Mouse (Mus musculus) limb, embryonic 15.5 days (tissue): ENCODE measurements around the gene Hcn1. TPM values are rescaled to one million over a fixed set of nuclear protein-coding genes. Genes with fewer than 3 reads are reported as not detected.
A peak's percentile ranks its signal among the peaks of the same experiment; 100 is the strongest.

Source experiments
- ATAC-seq: fragments of 200-750 bp; cut with Nextera tagmentation; 2 replicates; pipeline ENCODE4 v1.8.0; 2017; ENCODE audit warnings: low read depth, moderate TSS enrichment; ENCODE audit not compliant: insufficient number of reproducible peaks, low FRiP score, low TSS enrichment
- H3K27ac ChIP-seq: fragments of 300-500 bp; sonication (generic); 2 replicates; pipeline ENCODE4 v1.5.1; 2015; ENCODE audit warnings: moderate library complexity, mild to moderate bottlenecking, inconsistent platforms
- H3K27me3 ChIP-seq: fragments of 300-500 bp; sonication (generic); 2 replicates; pipeline ENCODE4 v1.6.1; 2015; ENCODE audit warnings: inconsistent platforms
- H3K36me3 ChIP-seq: fragments of 300-500 bp; sonication (generic); 2 replicates; pipeline ENCODE4 v1.6.1; 2015; ENCODE audit warnings: inconsistent platforms
- H3K4me1 ChIP-seq: fragments of 300-500 bp; sonication (generic); 2 replicates; pipeline ENCODE4 v1.6.1; 2015; ENCODE audit warnings: inconsistent platforms
- H3K4me2 ChIP-seq: fragments of 300-500 bp; sonication (generic); 2 replicates; pipeline ENCODE4 v1.6.1; 2015; ENCODE audit warnings: mild to moderate bottlenecking, inconsistent platforms
- H3K4me3 ChIP-seq: fragments of 300-500 bp; sonication (generic); 2 replicates; pipeline ENCODE4 v1.5.1; 2015; ENCODE audit warnings: mild to moderate bottlenecking, inconsistent platforms
- H3K9ac ChIP-seq: fragments of 300-500 bp; sonication (generic); 2 replicates; pipeline ENCODE4 v1.6.1; 2015; ENCODE audit warnings: inconsistent platforms
- H3K9me3 ChIP-seq: fragments of 300-500 bp; sonication (generic); 2 replicates; pipeline ENCODE4 v1.6.1; 2016; ENCODE audit warnings: inconsistent platforms
- WGBS: fragments of 180-500 bp; shearing (Covaris S2); methylation state at CpG from one replicate; pipeline ENCODE4 v1.1.7; 2015; 5-methylcytosine and 5-hydroxymethylcytosine counted together
- polyA plus RNA-seq: library from polyadenylated mRNA; unstranded; fragments of >200 nt; fragmentation: Nextera tagmentation; extraction: Ambion mirVana; gene quantifications from 2 replicates; pipeline ENCODE4 v1.2.1, GENCODE M21; 2015

The Hcn1 gene
- polyA plus RNA-seq: 0.06 and 0.13 TPM in 2 replicates

DNA sequence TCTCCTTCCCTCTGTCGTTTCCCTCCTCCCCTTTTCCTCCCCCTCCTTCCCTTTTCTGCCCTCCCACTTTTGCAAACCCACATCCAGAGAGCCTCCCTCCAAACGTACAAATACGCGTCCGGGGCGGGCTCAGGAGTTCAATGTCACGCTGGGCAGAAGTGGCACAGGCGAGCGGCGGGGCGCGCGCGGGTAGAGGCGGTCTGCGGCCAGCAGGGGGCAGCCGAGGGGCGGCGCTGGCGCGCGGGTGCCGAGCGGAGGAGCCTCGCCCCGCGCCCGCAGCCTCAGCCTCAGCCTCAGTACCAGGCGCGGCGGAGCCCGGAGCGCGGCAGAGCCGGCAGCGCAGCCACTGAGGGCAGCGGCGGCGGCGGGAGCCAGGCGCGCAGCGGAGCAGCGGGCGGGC, at the start of gene Hcn1:
Gene Hcn1 (plus strand): TSS at position 140 of the 400 bp plus-strand sequence.
- 0 out of 2 replicates have a peak within 1 kb of the TSS, but pooled peaks have one; percentile 26 for H3K9ac ChIP-seq
- peak within 1 kb of the TSS; percentile 54 for H3K4me3 ChIP-seq
- peaks cover 9% of the 10 kb centered on the region for H3K4me1 ChIP-seq
- peak; percentile 76 for ATAC-seq
- peak within 1 kb of the TSS; percentile 98 for H3K4me2 ChIP-seq
- H3K27ac ChIP-seq: no peak within 1 kb of the TSS
- no peaks in the 10 kb centered on the region for H3K9me3 ChIP-seq
- peaks cover 26% of the 10 kb centered on the region for H3K27me3 ChIP-seq
- H3K36me3 ChIP-seq: no peaks in the 10 kb centered on the region
- under 1% methylated on average over 45 of the region's 45 CpGs for WGBS

DNA sequence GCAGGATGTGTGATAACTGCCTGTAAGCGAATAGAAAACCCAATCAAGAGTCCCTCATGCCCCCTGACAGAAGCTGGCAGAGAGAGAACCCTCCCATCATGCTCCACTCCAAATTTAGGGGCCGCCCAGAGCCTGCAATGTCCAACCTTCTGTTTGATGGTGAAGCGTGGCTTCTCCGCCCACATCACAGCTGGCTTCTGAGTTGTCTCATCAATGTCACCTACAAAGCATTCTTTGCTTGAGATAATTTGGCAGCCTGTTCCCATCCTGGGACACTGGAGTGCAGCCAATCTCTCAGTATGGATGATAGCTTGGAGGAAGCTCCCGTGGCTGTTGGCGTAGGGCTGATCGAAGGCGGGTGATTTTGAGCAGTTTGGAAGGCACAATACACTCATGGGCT, 34.9 kb upstream of the Hcn1 start:
- 79% methylated on average over 8 of the region's 8 CpGs for WGBS
- H3K27ac ChIP-seq: no peak overlapping the region
- ATAC-seq: no peak
- no peaks in the 10 kb centered on the region for H3K4me1 ChIP-seq
- no peaks in the 10 kb centered on the region for H3K27me3 ChIP-seq
- H3K36me3 ChIP-seq: no peaks in the 10 kb centered on the region
- no peak overlapping the region for H3K4me3 ChIP-seq
- no peak overlapping the region for H3K4me2 ChIP-seq
- no peaks in the 10 kb centered on the region for H3K9me3 ChIP-seq
- no peak overlapping the region for H3K9ac ChIP-seq

GRCm38 (mm10) chr13:117571747-117572146, 30.4 kb upstream of the Hcn1 start:
- Histone ChIP-seq H3K9ac (no peak overlapping the region), H3K9me3 (no peaks in the 10 kb centered on the region), H3K36me3 (no peaks in the 10 kb centered on the region), H3K4me1 (no peaks in the 10 kb centered on the region), H3K4me3 (no peak overlapping the region), H3K4me2 (no peak overlapping the region), H3K27ac (no peak overlapping the region), H3K27me3 (no peaks in the 10 kb centered on the region)
- 42% methylated on average over 3 of the region's 3 CpGs for WGBS
- ATAC-seq: no peak

- 74% methylated on average over 10 of the region's 10 CpGs for WGBS
- Histone ChIP-seq H3K27ac (no peak overlapping the region), H3K4me1 (no peaks in the 10 kb centered on the region), H3K36me3 (no peaks in the 10 kb centered on the region), H3K4me2 (no peak overlapping the region), H3K4me3 (no peak overlapping the region), H3K9me3 (no peaks in the 10 kb centered on the region), H3K9ac (no peak overlapping the region), H3K27me3 (no peaks in the 10 kb centered on the region)
- ATAC-seq: no peak
Observed at GRCm38 (mm10) chr13:117594494-117595182, 7.5 kb upstream of the Hcn1 start.

DNA sequence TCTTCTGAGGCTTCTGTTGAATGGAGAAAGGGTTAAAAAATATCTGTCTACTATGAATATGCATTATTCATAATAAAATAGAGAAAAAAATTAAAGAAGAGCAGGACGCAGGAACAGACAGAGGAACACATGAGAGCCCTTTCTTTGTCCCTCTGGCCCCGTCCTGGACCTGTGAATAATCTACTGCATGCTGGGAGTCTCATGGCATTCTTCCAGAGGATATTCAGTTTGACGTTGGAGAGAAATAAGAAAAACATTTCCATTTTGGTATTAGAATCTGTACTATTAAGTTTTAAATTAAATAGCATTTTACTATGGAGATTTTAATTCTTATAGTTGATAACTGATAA, 7.0 kb upstream of the Hcn1 start:
- H3K4me3 ChIP-seq: no peak overlapping the region
- no peak overlapping the region for H3K27ac ChIP-seq
- ATAC-seq: no peak
- H3K36me3 ChIP-seq: no peaks in the 10 kb centered on the region
- H3K27me3 ChIP-seq: no peaks in the 10 kb centered on the region
- no peaks in the 10 kb centered on the region for H3K9me3 ChIP-seq
- no peak overlapping the region for H3K4me2 ChIP-seq
- WGBS: 48% methylated on average over 3 of the region's 3 CpGs
- H3K4me1 ChIP-seq: no peaks in the 10 kb centered on the region
- no peak overlapping the region for H3K9ac ChIP-seq

- WGBS: 52% methylated on average over 9 of the region's 9 CpGs
Observed at GRCm38 (mm10) chr13:117601331-117601965, 672 bp upstream of the Hcn1 start.

DNA sequence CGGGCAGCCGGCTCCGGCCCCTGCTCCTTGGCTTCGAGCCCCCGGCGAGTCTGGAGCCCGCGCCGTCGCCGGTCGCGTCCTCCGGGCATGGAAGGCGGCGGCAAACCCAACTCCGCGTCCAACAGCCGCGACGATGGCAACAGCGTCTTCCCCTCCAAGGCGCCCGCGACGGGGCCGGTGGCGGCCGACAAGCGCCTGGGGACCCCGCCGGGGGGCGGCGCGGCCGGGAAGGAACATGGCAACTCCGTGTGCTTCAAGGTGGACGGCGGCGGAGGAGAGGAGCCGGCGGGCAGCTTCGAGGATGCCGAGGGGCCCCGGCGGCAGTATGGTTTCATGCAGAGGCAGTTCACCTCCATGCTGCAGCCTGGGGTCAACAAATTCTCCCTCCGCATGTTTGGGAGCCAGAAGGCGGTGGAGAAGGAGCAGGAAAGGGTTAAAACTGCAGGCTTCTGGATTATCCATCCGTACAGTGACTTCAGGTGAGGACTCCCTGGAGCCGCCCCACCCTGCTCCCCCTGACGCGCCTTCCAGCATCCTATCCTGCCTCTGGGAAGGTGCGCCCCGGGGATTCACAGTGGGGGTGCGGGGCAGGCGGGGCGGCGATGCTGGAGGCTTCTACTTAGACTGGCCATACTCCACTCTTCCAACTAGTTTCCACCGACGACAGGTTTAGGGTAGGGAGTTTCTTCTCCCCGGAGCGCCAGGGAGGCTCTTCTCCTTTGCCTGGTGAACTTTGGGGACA, 668 bp downstream of the Hcn1 start:
- peak overlapping the region; percentile 54 for H3K4me3 ChIP-seq
- WGBS: under 1% methylated on average over 62 of the region's 62 CpGs
- H3K27me3 ChIP-seq: peaks cover 26% of the 10 kb centered on the region
- 0 out of 2 replicates have a peak overlapping the region, but pooled peaks have one; percentile 26 for H3K9ac ChIP-seq
- no peaks in the 10 kb centered on the region for H3K36me3 ChIP-seq
- no peaks in the 10 kb centered on the region for H3K9me3 ChIP-seq
- no peak overlapping the region for H3K27ac ChIP-seq
- peaks cover 9% of the 10 kb centered on the region for H3K4me1 ChIP-seq
- peak overlapping the region; percentile 98 for H3K4me2 ChIP-seq
- no peak for ATAC-seq

More at GRCm38 (mm10) chr13:117601331-117601965, 672 bp upstream of the Hcn1 start:
- no peaks in the 10 kb centered on the region for H3K36me3 ChIP-seq
- ATAC-seq: no peak
- H3K27ac ChIP-seq: no peak overlapping the region
- peaks cover 26% of the 10 kb centered on the region for H3K27me3 ChIP-seq
- H3K4me2 ChIP-seq: no peak overlapping the region
- no peak overlapping the region for H3K9ac ChIP-seq
- no peaks in the 10 kb centered on the region for H3K9me3 ChIP-seq
- peaks cover 9% of the 10 kb centered on the region for H3K4me1 ChIP-seq
- H3K4me3 ChIP-seq: no peak overlapping the region

GRCm38 (mm10) chr13:117603421-117603820, 1.3 kb downstream of the Hcn1 start:
- ATAC-seq: no peak
- Histone ChIP-seq H3K27ac (no peak overlapping the region), H3K4me1 (peaks cover 9% of the 10 kb centered on the region), H3K9me3 (no peaks in the 10 kb centered on the region), H3K4me2 (peak overlapping the region; percentile 98), H3K9ac (no peak overlapping the region), H3K4me3 (peak overlapping the region; percentile 54; the same call in 1 of the 2 replicates), H3K36me3 (no peaks in the 10 kb centered on the region), H3K27me3 (peaks cover 26% of the 10 kb centered on the region)
- 19% methylated on average over 11 of the region's 11 CpGs for WGBS

DNA sequence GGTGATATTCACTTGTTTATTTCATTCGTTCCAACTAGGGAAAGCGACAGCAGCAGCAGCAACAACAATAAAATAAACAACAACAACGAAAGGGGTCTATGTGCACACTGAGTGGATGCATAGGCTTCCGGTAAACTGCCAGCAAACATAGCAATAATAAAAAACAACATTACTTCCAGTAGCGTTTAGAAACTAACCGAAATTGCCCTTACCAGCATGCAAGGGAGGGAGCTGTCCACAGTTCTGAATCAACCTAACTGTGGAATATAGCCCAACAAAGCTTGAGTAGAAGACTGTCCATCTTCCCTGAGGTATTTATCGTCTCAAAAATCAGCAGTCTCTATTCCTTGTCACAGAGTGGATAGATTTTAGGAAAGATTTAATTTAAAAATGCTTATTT, 2.0 kb downstream of the Hcn1 start:
- no peak overlapping the region for H3K9ac ChIP-seq
- WGBS: 27% methylated on average over 7 of the region's 7 CpGs
- H3K9me3 ChIP-seq: no peaks in the 10 kb centered on the region
- H3K4me2 ChIP-seq: no peak overlapping the region
- no peaks in the 10 kb centered on the region for H3K36me3 ChIP-seq
- peaks cover 26% of the 10 kb centered on the region for H3K27me3 ChIP-seq
- no peak for ATAC-seq
- H3K4me3 ChIP-seq: no peak overlapping the region
- no peak overlapping the region for H3K27ac ChIP-seq
- H3K4me1 ChIP-seq: peaks cover 9% of the 10 kb centered on the region

GRCm38 (mm10) chr13:117604971-117605750, 3.0 kb downstream of the Hcn1 start:
- Histone ChIP-seq H3K4me2 (no peak overlapping the region), H3K9me3 (no peaks in the 10 kb centered on the region), H3K27ac (no peak overlapping the region), H3K36me3 (no peaks in the 10 kb centered on the region), H3K4me3 (no peak overlapping the region), H3K4me1 (peaks cover 9% of the 10 kb centered on the region), H3K27me3 (peaks cover 26% of the 10 kb centered on the region), H3K9ac (no peak overlapping the region)
- WGBS: 78% methylated on average over 5 of the region's 5 CpGs
- ATAC-seq: no peak

DNA sequence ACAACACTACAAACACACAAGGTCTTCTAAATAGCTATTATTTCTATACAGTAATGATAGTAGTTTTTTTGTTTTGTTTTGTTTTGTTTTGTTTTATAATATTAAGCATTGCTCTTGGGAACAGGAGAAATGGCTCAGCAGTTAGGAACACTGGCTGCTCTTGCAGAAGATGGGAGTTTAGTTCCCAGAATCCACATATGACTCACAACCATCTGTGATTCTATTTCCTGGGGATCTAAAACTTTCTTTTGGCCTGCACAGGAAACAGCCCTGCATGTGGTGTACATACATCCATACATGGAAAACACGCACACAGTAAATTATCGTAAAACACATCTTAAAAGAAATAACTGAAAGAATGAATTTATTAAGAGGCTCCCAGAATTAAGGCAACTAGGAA, 9.8 kb downstream of the Hcn1 start:
- 58% methylated on average over 2 of the region's 2 CpGs for WGBS
- H3K9me3 ChIP-seq: no peaks in the 10 kb centered on the region
- no peak for ATAC-seq
- no peaks in the 10 kb centered on the region for H3K27me3 ChIP-seq
- H3K4me1 ChIP-seq: no peaks in the 10 kb centered on the region
- H3K4me3 ChIP-seq: no peak overlapping the region
- no peak overlapping the region for H3K27ac ChIP-seq
- no peaks in the 10 kb centered on the region for H3K36me3 ChIP-seq
- H3K9ac ChIP-seq: no peak overlapping the region
- H3K4me2 ChIP-seq: no peak overlapping the region
